Mouse (Mus musculus) hindbrain, embryonic 14.5 days (tissue): ENCODE results near the gene Slc2a8. TPM values are rescaled to one million over a fixed set of nuclear protein-coding genes. Genes with fewer than 3 reads are reported as not detected.

Source experiments
- ATAC-seq: fragments of 200-750 bp; cut with Nextera tagmentation; 2 replicates; pipeline ENCODE4 v1.8.0; 2017; ENCODE audit warnings: moderate number of reproducible peaks, mild to moderate bottlenecking, moderate TSS enrichment, moderate library complexity; ENCODE audit not compliant: low FRiP score
- DNase-seq: peaks from one replicate; pipeline ENCODE4 v3.0.0-alpha.2; 2015; ENCODE audit warnings: low spot score
- H3K27ac ChIP-seq: fragments of 300-500 bp; sonication (generic); 2 replicates; pipeline ENCODE4 v1.5.1; 2014; ENCODE audit warnings: mild to moderate bottlenecking, moderate library complexity
- H3K27me3 ChIP-seq: fragments of 300-500 bp; sonication (generic); 2 replicates; pipeline ENCODE4 v1.6.1; 2014; ENCODE audit warnings: mild to moderate bottlenecking, low read length, mixed read lengths; ENCODE audit not compliant: control insufficient read depth, insufficient read depth
- H3K36me3 ChIP-seq: fragments of 300-500 bp; sonication (generic); replicated peaks from 2 replicates; pipeline ENCODE4 v1.6.1; 2014; ENCODE audit not compliant: control insufficient read depth, insufficient read depth
- H3K4me1 ChIP-seq: fragments of 300-500 bp; sonication (generic); replicated peaks from 2 replicates; pipeline ENCODE4 v1.6.1; 2014; ENCODE audit warnings: antibody characterized with exemption, low read length, mixed read lengths; ENCODE audit not compliant: control insufficient read depth, insufficient read depth
- H3K4me2 ChIP-seq: fragments of 300-500 bp; sonication (generic); replicated peaks from 2 replicates; pipeline ENCODE4 v1.6.1; 2014; ENCODE audit warnings: mild to moderate bottlenecking, moderate library complexity
- H3K4me3 ChIP-seq: fragments of 300-500 bp; sonication (generic); replicated peaks from 2 replicates; pipeline ENCODE4 v1.5.1; 2014; ENCODE audit warnings: mild to moderate bottlenecking, low read length
- H3K9ac ChIP-seq: fragments of 300-500 bp; sonication (generic); 2 replicates; pipeline ENCODE4 v1.6.1; 2014
- H3K9me3 ChIP-seq: fragments of 300-500 bp; sonication (generic); 2 replicates; pipeline ENCODE4 v1.6.1; 2016; ENCODE audit warnings: low read length; ENCODE audit not compliant: control insufficient read depth
- WGBS: fragments of 180-500 bp; shearing (Covaris S2); extraction: QIAGEN DNeasy Blood & Tissue Kit; methylation state at CpG from one replicate; pipeline ENCODE4 v1.1.7; 2014; 5-methylcytosine and 5-hydroxymethylcytosine counted together
- polyA plus RNA-seq: library from polyadenylated mRNA; unstranded; fragments of >200 nt; fragmentation: Nextera tagmentation; extraction: Ambion mirVana; gene quantifications from 2 replicates; pipeline ENCODE4 v1.2.1, GENCODE M21; 2014

Slc2a8 gene
- polyA plus RNA-seq, 1 experiment from 2014 or later = 17.4 TPM

DNA sequence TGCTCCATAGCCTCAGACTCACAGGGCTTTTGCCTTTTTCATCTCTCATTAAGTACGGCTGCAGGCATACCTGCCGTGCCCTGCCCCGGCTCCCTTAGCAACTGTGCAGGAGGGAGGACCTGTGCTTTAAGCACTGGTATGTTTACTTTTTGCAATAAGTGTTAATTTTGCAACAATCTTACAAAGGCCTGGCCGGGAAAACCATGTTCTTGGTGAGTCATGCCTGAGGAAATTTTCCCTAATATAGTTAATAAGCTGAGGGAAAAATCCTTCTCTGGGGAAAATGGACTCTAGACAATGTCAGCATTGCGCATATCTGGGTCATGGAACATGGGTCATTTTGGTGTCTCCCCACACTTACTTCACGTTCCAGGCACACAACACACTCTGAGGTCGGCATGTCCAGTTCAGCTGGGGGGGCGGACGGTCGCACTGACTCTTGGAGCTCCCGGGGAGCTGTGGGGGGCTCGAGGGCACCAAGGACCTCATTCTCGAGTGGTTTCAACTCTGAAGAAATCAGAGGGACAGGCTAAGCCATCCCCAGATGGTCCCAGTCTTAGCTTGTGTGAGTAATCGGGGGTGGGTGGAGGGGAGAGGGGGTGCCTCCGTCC is 54.2 kb downstream of the Slc2a8 start:
- WGBS = 76% methylated on average over 15 of the region's 15 CpGs
- Histone ChIP-seq H3K4me2 (no peak overlapping the region), H3K9ac (no peak overlapping the region), H3K4me3 (no peak overlapping the region), H3K27me3 (no peaks in the 10 kb centered on the region), H3K27ac (no peak overlapping the region), H3K36me3 (peaks cover 70% of the 10 kb centered on the region), H3K4me1 (no peaks in the 10 kb centered on the region), H3K9me3 (no peaks in the 10 kb centered on the region)
- ATAC-seq (peak; percentile 6; the same call in 1 of the 2 replicates), DNase-seq (no peak)

DNA sequence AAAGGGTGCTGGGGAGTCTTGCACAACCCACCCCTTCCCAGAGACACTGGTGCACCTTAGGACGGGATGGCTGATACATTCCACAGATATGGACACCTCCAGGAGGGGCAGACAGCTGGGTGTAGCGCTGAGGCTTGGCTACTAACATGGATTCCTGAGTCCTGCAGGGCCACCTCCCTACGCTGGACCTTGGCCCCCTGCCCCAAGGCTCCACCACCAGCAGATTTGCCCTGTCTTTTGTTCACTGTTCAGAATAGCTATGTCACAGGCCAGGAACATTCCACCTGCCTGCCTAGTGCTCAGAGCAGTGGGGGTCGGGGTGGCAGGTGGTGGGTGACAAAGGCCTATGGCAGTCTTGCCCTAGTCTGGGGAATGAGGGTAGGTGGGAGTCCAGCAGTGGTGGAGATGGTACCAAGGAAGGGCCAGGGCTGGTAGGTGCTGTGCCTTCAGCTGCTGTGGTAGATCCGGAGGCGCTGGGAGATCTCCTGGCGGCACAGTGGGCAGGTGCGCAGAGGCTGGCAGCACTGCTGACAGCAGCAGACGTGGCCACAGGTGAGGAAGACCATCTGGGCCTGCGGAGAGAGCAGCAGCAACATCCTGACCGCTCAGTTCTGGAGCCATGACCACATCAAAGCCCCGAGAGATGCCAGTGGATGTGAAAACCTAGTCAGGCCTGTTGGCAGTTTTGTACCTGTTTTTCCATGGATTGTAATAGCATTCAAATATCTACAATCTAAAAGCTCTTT is 55.4 kb downstream of the Slc2a8 start:
- Histone ChIP-seq H3K9ac (no peak overlapping the region), H3K27me3 (no peaks in the 10 kb centered on the region), H3K4me3 (no peak overlapping the region), H3K4me1 (no peaks in the 10 kb centered on the region), H3K27ac (no peak overlapping the region), H3K9me3 (no peaks in the 10 kb centered on the region), H3K36me3 (peaks cover 73% of the 10 kb centered on the region), H3K4me2 (no peak overlapping the region)
- ATAC-seq (no peak), DNase-seq (no peak)
- WGBS = 89% methylated on average over 12 of the region's 12 CpGs

DNA sequence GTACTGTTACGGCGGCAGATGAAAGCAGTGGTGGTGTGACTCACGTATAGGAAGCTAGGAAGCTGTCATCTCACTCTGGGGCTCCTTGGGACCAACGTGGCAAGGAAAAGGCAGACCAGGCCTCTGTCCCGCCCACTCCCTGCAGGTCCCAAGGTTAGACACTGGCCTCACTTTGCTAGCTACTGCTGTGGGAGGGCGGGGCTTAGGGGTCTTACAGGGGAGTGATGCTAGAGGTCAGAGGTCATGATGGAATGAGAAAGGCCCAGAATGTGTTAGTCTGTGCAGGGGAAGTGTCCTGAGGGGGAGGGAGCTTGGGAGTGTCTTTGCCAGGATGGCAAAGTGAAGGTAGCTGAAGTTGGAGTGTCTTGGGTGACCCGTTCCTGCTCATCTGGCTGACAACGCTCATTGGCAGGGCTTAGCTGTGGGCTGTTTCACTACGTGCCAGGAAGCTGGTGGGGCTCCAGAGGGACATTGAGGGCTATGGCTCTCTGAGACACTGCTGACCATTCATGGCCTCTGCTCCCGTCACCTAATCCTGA is 57.5 kb downstream of the Slc2a8 start:
- WGBS = 74% methylated on average over 10 of the region's 10 CpGs
- H3K4me1 ChIP-seq = no peaks in the 10 kb centered on the region
- H3K36me3 ChIP-seq = peaks cover 78% of the 10 kb centered on the region
- no peak overlapping the region for H3K9ac ChIP-seq
- H3K9me3 ChIP-seq = no peaks in the 10 kb centered on the region
- no peak overlapping the region for H3K27ac ChIP-seq
- DNase-seq (no peak), ATAC-seq (no peak)
- H3K27me3 ChIP-seq = no peaks in the 10 kb centered on the region
- H3K4me3 ChIP-seq = no peak overlapping the region
- H3K4me2 ChIP-seq = no peak overlapping the region

DNA sequence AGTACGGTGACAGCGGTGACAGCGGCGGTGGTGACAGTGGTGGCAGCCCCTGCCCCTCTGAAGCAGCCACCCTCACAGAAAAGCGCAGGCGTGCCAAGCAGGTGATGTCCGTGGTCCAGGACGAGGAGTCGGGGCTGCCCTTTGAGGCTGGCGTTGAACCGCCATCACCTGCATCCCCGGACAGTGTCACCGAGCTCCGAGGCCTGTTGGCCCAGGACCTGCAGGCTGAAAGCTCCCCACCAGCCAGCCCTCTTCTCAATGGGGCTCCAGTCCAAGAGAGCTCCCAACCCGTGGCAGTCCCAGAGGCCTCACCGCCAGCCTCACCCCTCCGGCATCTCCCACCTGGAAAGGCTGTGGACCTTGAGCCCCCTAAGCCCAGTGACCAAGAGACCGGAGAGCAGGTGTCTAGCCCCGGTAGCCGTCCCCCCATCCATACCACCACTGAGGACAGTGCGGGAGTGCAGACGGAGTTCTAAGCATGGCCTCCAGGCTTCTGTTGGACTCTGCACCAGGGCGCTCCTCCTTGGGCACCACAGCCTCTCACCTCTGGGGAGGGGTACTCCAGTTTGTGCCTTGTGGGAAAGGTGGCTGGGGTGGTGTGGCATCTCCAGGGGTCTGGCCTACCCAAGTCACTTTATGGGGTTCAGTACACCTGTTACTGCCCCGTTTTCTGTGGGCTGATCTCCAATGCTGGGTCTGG is 58.2 kb downstream of the Slc2a8 start:
- Histone ChIP-seq H3K4me2 (no peak overlapping the region), H3K9ac (no peak overlapping the region), H3K27ac (no peak overlapping the region), H3K27me3 (no peaks in the 10 kb centered on the region), H3K4me3 (no peak overlapping the region), H3K36me3 (peaks cover 78% of the 10 kb centered on the region), H3K4me1 (no peaks in the 10 kb centered on the region), H3K9me3 (no peaks in the 10 kb centered on the region)
- ATAC-seq (no peak), DNase-seq (no peak)
- WGBS = 94% methylated on average over 24 of the region's 24 CpGs

Other genes starting within 250 kb of the Slc2a8 start
- 3.8 and 4.5 TPM in 2 replicates for gene 6330409D20Rik, start 241.1 kb downstream of the Slc2a8 start, polyA plus RNA-seq
- gene Tor2a, start 224.8 kb downstream of the Slc2a8 start, polyA plus RNA-seq = 49.8 and 53.1 TPM in 2 replicates
- gene Ttc16, start 206.4 kb downstream of the Slc2a8 start, polyA plus RNA-seq = 0.52 and 0.74 TPM in 2 replicates
- 4.3 and 5.1 TPM in 2 replicates for gene Ptrh1, start 206.3 kb downstream of the Slc2a8 start, polyA plus RNA-seq
- 0.42 and 1.2 TPM in 2 replicates for gene Cfap157, start 197.7 kb downstream of the Slc2a8 start, polyA plus RNA-seq
- gene Stxbp1, start 134.8 kb downstream of the Slc2a8 start, polyA plus RNA-seq = 275 and 317 TPM in 2 replicates
- 16.8 and 19.4 TPM in 2 replicates for gene Fam129b, start 106.0 kb downstream of the Slc2a8 start, polyA plus RNA-seq
- gene Rpl12, start 20.5 kb downstream of the Slc2a8 start, polyA plus RNA-seq = 106 and 113 TPM in 2 replicates
- gene Lrsam1, start 20.5 kb downstream of the Slc2a8 start, polyA plus RNA-seq = 20.2 and 22.4 TPM in 2 replicates
- 67.2 and 67.5 TPM in 2 replicates for gene Garnl3, start 149.6 kb upstream of the Slc2a8 start, polyA plus RNA-seq
- gene Angptl2, start 234.0 kb upstream of the Slc2a8 start, polyA plus RNA-seq = 12.2 and 14.1 TPM in 2 replicates